Mouse (Mus musculus): ENCODE results near the gene Rbfox2.

Rbfox2 gene

GRCm38 (mm10) chr15:77034526-77034925, 272.3 kb downstream of the Rbfox2 start:
- no peak for DNase-seq (ENCODE audit: low read depth, low spot score)

GRCm38 (mm10) chr15:77031271-77031670, 275.5 kb downstream of the Rbfox2 start:
- no peak for DNase-seq (ENCODE audit: low read depth, low spot score)

- peak; percentile 91 for DNase-seq (ENCODE audit: low read depth, low spot score)
Measured at GRCm38 (mm10) chr15:77029331-77029991, 277.3 kb downstream of the Rbfox2 start.

Measured in forelimb bud, embryonic 11.5 days (tissue).